Mouse (Mus musculus) liver, adult 2 months (tissue): ENCODE results near the gene Cactin.

Source experiments
- CTCF ChIP-seq: fragments of 200-500 bp; IDR thresholded peaks from 2 replicates; pipeline ENCODE4 v1.5.1; 2011; ENCODE audit warnings: low read depth, low read length, control low read depth
- POLR2A ChIP-seq: fragments of 200-500 bp; IDR thresholded peaks from 2 replicates; pipeline ENCODE4 v1.6.1; 2011; ENCODE audit warnings: low read length, control low read depth; ENCODE audit not compliant: insufficient read depth; ENCODE audit errors: extremely low read depth

- no peak for TF ChIP-seq POLR2A
- peak; percentile 88 for TF ChIP-seq CTCF
Observed at GRCm38 (mm10) chr10:81287513-81288157, 33.3 kb upstream of the Cactin start.
